Mouse (Mus musculus): Measurements from ENCODE around the gene Slc25a47. TPM values are rescaled to one million over a fixed set of nuclear protein-coding genes. Genes with fewer than 3 reads are reported as not detected.
"Not testable (repeated sequence)": the region's sequence is repeated elsewhere in the genome, so short reads cannot be mapped to it uniquely, and the experiment has no call there.

Gene Slc25a47
- polyA plus RNA-seq, 1 experiment: 26.1 TPM

DNA sequence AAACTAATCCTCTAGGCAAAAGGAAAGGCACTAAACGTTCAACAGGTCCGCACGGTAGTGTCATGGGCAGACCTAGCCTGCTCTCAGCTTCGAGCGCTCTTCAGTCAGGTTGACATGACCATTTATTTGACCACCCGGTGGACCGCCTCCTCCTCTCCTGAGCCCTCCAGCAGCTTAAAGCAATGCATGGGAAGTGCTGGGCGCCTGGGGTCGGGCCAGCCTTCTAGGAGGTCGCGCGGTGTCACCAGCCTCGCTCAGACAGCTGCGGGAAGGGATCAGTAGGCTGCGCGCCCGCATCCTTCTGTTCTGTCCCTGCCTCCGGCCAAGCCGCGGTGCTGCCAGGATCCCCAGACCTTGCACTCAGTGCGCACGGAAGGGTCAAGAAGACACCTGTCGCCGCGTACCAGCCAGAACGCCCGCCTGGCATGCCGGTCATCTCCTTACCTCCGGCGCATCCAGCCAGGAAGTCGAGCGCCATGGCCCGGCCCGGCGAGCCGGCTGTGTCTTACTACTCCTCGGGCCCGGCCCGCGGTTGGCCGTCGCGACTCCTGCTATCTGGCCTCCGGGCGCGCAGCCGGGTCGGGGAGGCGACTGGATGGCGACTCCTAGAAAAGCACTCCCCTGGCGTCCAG is 522 bp upstream of the Slc25a47 start:
- DNase-seq: no peak
- Histone ChIP-seq H3K4me3 (ENCODE audit: control insufficient read depth, insufficient read depth, low read length) (peak overlapping the region; percentile 76), H3K27me3 (ENCODE audit: control insufficient read depth, insufficient read depth, low read length) (no peaks in the 10 kb centered on the region), H3K4me1 (replicated peaks; ENCODE audit: control insufficient read depth, insufficient read depth, low read length) (peaks cover 25% of the 10 kb centered on the region), H3K27ac (ENCODE audit: control insufficient read depth, insufficient read depth, low read length) (no peak overlapping the region), H3K36me3 (ENCODE audit: control insufficient read depth, insufficient read depth, low read length) (no peaks in the 10 kb centered on the region)
- WGBS: 7% methylated on average over 51 of the region's 51 CpGs
- 0 out of 2 replicates have a peak, but pooled peaks have one; percentile 47 for TF ChIP-seq POLR2A (IDR thresholded peaks at IDR 0.05; ENCODE audit: control insufficient read depth, extremely low read depth, insufficient read depth, low read length, poor library complexity)
- no peak; the same call in 1 of the 2 replicates for TF ChIP-seq CTCF (IDR thresholded peaks at IDR 0.05; ENCODE audit: borderline replicate concordance, control insufficient read depth, extremely low read depth, insufficient read depth, low read length, poor library complexity)

GRCm38 (mm10) chr12:108836722-108837121 is 876 bp downstream of the Slc25a47 start:
- no peaks in the 10 kb centered on the region for H3K27me3 ChIP-seq (ENCODE audit: control insufficient read depth, insufficient read depth, low read length)
- peak overlapping the region; percentile 76 for H3K4me3 ChIP-seq (ENCODE audit: control insufficient read depth, insufficient read depth, low read length)
- 30% methylated on average over 7 of the region's 7 CpGs for WGBS
- no peaks in the 10 kb centered on the region for H3K36me3 ChIP-seq (ENCODE audit: control insufficient read depth, insufficient read depth, low read length)
- TF ChIP-seq POLR2A (IDR thresholded peaks at IDR 0.05; ENCODE audit: control insufficient read depth, extremely low read depth, insufficient read depth, low read length, poor library complexity) (no peak), CTCF (IDR thresholded peaks at IDR 0.05; ENCODE audit: borderline replicate concordance, control insufficient read depth, extremely low read depth, insufficient read depth, low read length, poor library complexity) (no peak)
- no peak overlapping the region for H3K27ac ChIP-seq (ENCODE audit: control insufficient read depth, insufficient read depth, low read length)
- DNase-seq: no peak
- H3K4me1 ChIP-seq (replicated peaks; ENCODE audit: control insufficient read depth, insufficient read depth, low read length): peaks cover 25% of the 10 kb centered on the region

DNA sequence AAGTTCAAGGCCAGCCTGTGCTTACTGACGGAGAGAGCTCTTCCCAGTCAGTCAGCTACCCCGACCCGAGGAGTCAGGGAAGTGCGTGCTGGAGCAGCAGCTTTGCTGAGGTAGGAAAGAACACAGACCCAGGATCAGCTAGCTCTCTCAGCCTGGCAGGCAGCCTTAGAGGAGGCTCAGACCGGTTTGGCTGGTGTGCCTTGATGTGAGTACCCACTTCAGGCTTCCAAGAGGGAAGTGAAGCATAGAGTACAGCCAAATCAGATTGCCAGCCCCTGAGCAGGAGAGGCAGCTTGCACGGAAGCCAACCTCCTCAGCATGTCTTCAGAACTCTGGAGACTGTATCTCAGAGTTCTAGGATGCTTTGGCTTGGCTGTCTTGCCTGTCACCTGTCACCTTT is 5.3 kb downstream of the Slc25a47 start:
- H3K36me3 ChIP-seq (ENCODE audit: control insufficient read depth, insufficient read depth, low read length): peaks cover 5% of the 10 kb centered on the region; the same call in 1 of the 2 replicates
- DNase-seq: no peak
- no peak overlapping the region for H3K27ac ChIP-seq (ENCODE audit: control insufficient read depth, insufficient read depth, low read length)
- 92% methylated on average over 6 of the region's 6 CpGs for WGBS
- H3K27me3 ChIP-seq (ENCODE audit: control insufficient read depth, insufficient read depth, low read length): no peaks in the 10 kb centered on the region
- no peak overlapping the region for H3K4me3 ChIP-seq (ENCODE audit: control insufficient read depth, insufficient read depth, low read length)
- no peak for TF ChIP-seq CTCF (IDR thresholded peaks at IDR 0.05; ENCODE audit: borderline replicate concordance, control insufficient read depth, extremely low read depth, insufficient read depth, low read length, poor library complexity)
- TF ChIP-seq POLR2A (IDR thresholded peaks at IDR 0.05; ENCODE audit: control insufficient read depth, extremely low read depth, insufficient read depth, low read length, poor library complexity): no peak
- H3K4me1 ChIP-seq (replicated peaks; ENCODE audit: control insufficient read depth, insufficient read depth, low read length): peaks cover 17% of the 10 kb centered on the region

- no peak overlapping the region for H3K4me3 ChIP-seq (ENCODE audit: control insufficient read depth, insufficient read depth, low read length)
- peaks cover 3% of the 10 kb centered on the region for H3K4me1 ChIP-seq (replicated peaks; ENCODE audit: control insufficient read depth, insufficient read depth, low read length)
- DNase-seq: no peak
- H3K36me3 ChIP-seq (ENCODE audit: control insufficient read depth, insufficient read depth, low read length): peaks cover 5% of the 10 kb centered on the region; the same call in 1 of the 2 replicates
- WGBS: 96% methylated on average over 7 of the region's 7 CpGs
- no peaks in the 10 kb centered on the region for H3K27me3 ChIP-seq (ENCODE audit: control insufficient read depth, insufficient read depth, low read length)
- TF ChIP-seq POLR2A (IDR thresholded peaks at IDR 0.05; ENCODE audit: control insufficient read depth, extremely low read depth, insufficient read depth, low read length, poor library complexity) (no peak), CTCF (IDR thresholded peaks at IDR 0.05; ENCODE audit: borderline replicate concordance, control insufficient read depth, extremely low read depth, insufficient read depth, low read length, poor library complexity) (no peak)
- H3K27ac ChIP-seq (ENCODE audit: control insufficient read depth, insufficient read depth, low read length): no peak overlapping the region
These were observed 6.8 kb downstream of the Slc25a47 start for GRCm38 (mm10) chr12:108842663-108843062.

DNA sequence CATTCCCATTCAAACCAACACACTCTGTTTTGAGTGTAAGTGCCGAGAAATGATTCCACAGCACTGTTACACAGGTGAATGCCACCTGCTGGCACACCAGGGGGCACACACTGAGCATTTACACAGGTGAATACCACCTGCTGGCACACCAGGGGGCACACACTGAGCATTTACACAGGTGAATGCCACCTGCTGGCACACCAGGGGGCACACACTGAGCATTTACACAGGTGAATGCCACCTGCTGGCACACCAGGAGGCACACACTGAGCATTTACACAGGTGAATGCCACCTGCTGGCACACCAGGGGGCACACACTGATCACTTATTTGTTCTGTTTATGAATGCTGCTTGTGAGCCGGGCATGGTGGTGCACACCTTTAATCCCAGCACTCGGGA is 12.2 kb downstream of the Slc25a47 start:
- not testable (repeated sequence) for H3K4me1 ChIP-seq (replicated peaks; ENCODE audit: control insufficient read depth, insufficient read depth, low read length); H3K4me3 ChIP-seq (ENCODE audit: control insufficient read depth, insufficient read depth, low read length); H3K36me3 ChIP-seq (ENCODE audit: control insufficient read depth, insufficient read depth, low read length); H3K27me3 ChIP-seq (ENCODE audit: control insufficient read depth, insufficient read depth, low read length); DNase-seq; H3K27ac ChIP-seq (ENCODE audit: control insufficient read depth, insufficient read depth, low read length)
- WGBS: 89% methylated on average over 3 of the region's 3 CpGs

DNA sequence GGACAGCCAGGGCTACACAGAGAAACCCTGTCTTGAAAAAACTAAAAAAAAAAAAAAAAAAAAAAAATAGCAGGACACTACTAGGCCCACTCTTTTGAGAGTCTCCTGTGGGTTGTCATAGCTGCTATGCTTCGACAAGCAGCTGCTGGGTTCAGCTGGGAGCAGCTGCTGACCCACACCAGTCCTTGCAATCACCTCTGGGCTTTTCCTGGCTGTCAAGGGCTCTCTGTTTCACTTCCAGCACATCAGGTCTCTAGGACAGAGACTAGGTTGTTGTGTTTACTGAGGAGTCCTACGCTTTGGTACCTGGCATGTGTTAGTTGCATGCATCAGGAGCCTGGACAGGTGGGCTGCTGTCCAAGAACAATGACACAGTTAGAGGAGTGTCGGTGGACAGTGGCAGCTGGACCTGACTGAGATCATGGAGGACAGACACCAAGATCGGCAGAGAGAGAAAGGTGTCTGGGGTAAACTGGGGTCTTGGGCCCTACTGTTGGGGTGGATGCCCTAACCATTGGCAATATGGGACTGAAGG is 13.7 kb downstream of the Slc25a47 start:
- Histone ChIP-seq H3K27me3 (ENCODE audit: control insufficient read depth, insufficient read depth, low read length) (no peaks in the 10 kb centered on the region), H3K4me3 (ENCODE audit: control insufficient read depth, insufficient read depth, low read length) (no peak overlapping the region), H3K27ac (ENCODE audit: control insufficient read depth, insufficient read depth, low read length) (no peak overlapping the region), H3K4me1 (replicated peaks; ENCODE audit: control insufficient read depth, insufficient read depth, low read length) (0 out of 2 replicates have a peak, but pooled peaks cover 4% of the 10 kb centered on the region), H3K36me3 (ENCODE audit: control insufficient read depth, insufficient read depth, low read length) (no peaks in the 10 kb centered on the region)
- 95% methylated on average over 4 of the region's 4 CpGs for WGBS
- TF ChIP-seq POLR2A (IDR thresholded peaks at IDR 0.05; ENCODE audit: control insufficient read depth, extremely low read depth, insufficient read depth, low read length, poor library complexity) (no peak), CTCF (IDR thresholded peaks at IDR 0.05; ENCODE audit: borderline replicate concordance, control insufficient read depth, extremely low read depth, insufficient read depth, low read length, poor library complexity) (no peak)
- DNase-seq: no peak

DNA sequence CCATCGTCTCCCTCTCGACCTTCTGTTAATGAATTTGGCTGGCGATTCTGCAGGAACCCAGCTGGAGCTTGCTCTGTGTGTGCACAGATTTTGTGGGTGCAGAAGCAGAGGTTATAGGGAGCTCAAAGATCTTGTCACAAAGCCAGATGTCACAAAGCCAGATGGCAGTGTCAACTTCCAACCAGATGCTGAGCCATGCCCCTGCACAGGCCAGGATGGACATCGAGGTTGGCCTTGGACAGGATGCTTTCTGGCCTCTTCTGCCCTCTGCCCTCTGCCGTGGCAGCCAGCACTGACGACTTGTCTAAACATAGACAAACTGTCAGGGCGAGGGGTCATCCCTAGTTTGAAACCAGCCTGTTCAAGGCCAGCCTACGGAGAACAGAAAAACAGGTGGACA is 14.3 kb downstream of the Slc25a47 start:
- H3K36me3 ChIP-seq (ENCODE audit: control insufficient read depth, insufficient read depth, low read length): no peaks in the 10 kb centered on the region
- TF ChIP-seq POLR2A (IDR thresholded peaks at IDR 0.05; ENCODE audit: control insufficient read depth, extremely low read depth, insufficient read depth, low read length, poor library complexity) (no peak), CTCF (IDR thresholded peaks at IDR 0.05; ENCODE audit: borderline replicate concordance, control insufficient read depth, extremely low read depth, insufficient read depth, low read length, poor library complexity) (no peak)
- H3K27ac ChIP-seq (ENCODE audit: control insufficient read depth, insufficient read depth, low read length): no peak overlapping the region
- WGBS: 90% methylated on average over 8 of the region's 8 CpGs
- H3K4me3 ChIP-seq (ENCODE audit: control insufficient read depth, insufficient read depth, low read length): no peak overlapping the region
- 0 out of 2 replicates have a peak, but pooled peaks cover 4% of the 10 kb centered on the region for H3K4me1 ChIP-seq (replicated peaks; ENCODE audit: control insufficient read depth, insufficient read depth, low read length)
- no peak for DNase-seq
- H3K27me3 ChIP-seq (ENCODE audit: control insufficient read depth, insufficient read depth, low read length): no peaks in the 10 kb centered on the region

Data from thymus, adult 2 months (tissue).